Mouse (Mus musculus): Measurements from ENCODE around the gene Gm45234.
"Not testable (repeated sequence)": the region's sequence is repeated elsewhere in the genome, so short reads cannot be mapped to it uniquely, and the experiment has no call there.

Gm45234 gene

GRCm38 (mm10) chr6:124755831-124756595 is at the start of gene Gm45234, which contains the start of gene Atn1:
Gene Gm45234, minus strand, starts transcription at chr6:124756021.
Gene Atn1, minus strand, starts transcription at chr6:124756524.
- DNase-seq (ENCODE audit: low read depth, low spot score) = peak; percentile 59

- DNase-seq (ENCODE audit: low read depth, low spot score) = no peak
Observed at GRCm38 (mm10) chr6:124804341-124804740, 48.5 kb upstream of the Gm45234 start.

- not testable (repeated sequence) for DNase-seq (ENCODE audit: low read depth, low spot score)
Observed at GRCm38 (mm10) chr6:124803691-124804090, 47.9 kb upstream of the Gm45234 start.

GRCm38 (mm10) chr6:124803061-124803460 is 47.2 kb upstream of the Gm45234 start:
- DNase-seq (ENCODE audit: low read depth, low spot score) = no peak

GRCm38 (mm10) chr6:124802400-124802799 is 46.6 kb upstream of the Gm45234 start:
- not testable (repeated sequence) for DNase-seq (ENCODE audit: low read depth, low spot score)

GRCm38 (mm10) chr6:124796200-124796599 is 40.4 kb upstream of the Gm45234 start:
- no peak for DNase-seq (ENCODE audit: low read depth, low spot score)

GRCm38 (mm10) chr6:124795781-124796180 is 40.0 kb upstream of the Gm45234 start:
- no peak for DNase-seq (ENCODE audit: low read depth, low spot score)

- DNase-seq (ENCODE audit: low read depth, low spot score) = no peak
Observed at GRCm38 (mm10) chr6:124791911-124792310, 36.1 kb upstream of the Gm45234 start.

GRCm38 (mm10) chr6:124790121-124790520 is 34.3 kb upstream of the Gm45234 start:
- DNase-seq (ENCODE audit: low read depth, low spot score) = no peak

GRCm38 (mm10) chr6:124789519-124789918 is 33.7 kb upstream of the Gm45234 start:
- DNase-seq (ENCODE audit: low read depth, low spot score) = no peak

GRCm38 (mm10) chr6:124787722-124788121 is 31.9 kb upstream of the Gm45234 start:
- no peak for DNase-seq (ENCODE audit: low read depth, low spot score)

GRCm38 (mm10) chr6:124786756-124787420 is 31.1 kb upstream of the Gm45234 start:
- DNase-seq (ENCODE audit: low read depth, low spot score) = no peak

- DNase-seq (ENCODE audit: low read depth, low spot score) = peak; percentile 61
Observed at GRCm38 (mm10) chr6:124782436-124782835, 26.6 kb upstream of the Gm45234 start.

- no peak for DNase-seq (ENCODE audit: low read depth, low spot score)
Observed at GRCm38 (mm10) chr6:124780917-124781316, 25.1 kb upstream of the Gm45234 start.

- DNase-seq (ENCODE audit: low read depth, low spot score) = no peak
Observed at GRCm38 (mm10) chr6:124779984-124780416, 24.2 kb upstream of the Gm45234 start.

GRCm38 (mm10) chr6:124779222-124779983 is 23.6 kb upstream of the Gm45234 start, which contains the start of gene Lrrc23:
Gene Lrrc23, minus strand, starts transcription at chr6:124779727.
- DNase-seq (ENCODE audit: low read depth, low spot score) = peak; percentile 66

- DNase-seq (ENCODE audit: low read depth, low spot score) = no peak
Observed at GRCm38 (mm10) chr6:124770511-124770910, 14.7 kb upstream of the Gm45234 start.

GRCm38 (mm10) chr6:124770013-124770412 is 14.2 kb upstream of the Gm45234 start:
- DNase-seq (ENCODE audit: low read depth, low spot score) = no peak

GRCm38 (mm10) chr6:124769101-124769765 is 13.4 kb upstream of the Gm45234 start, which contains the start of gene Eno2:
Gene Eno2, minus strand, starts transcription at chr6:124769673.
- peak; percentile 26 for DNase-seq (ENCODE audit: low read depth, low spot score)

GRCm38 (mm10) chr6:124768704-124769044 is 12.9 kb upstream of the Gm45234 start:
- no peak for DNase-seq (ENCODE audit: low read depth, low spot score)

- no peak for DNase-seq (ENCODE audit: low read depth, low spot score)
Observed at GRCm38 (mm10) chr6:124767920-124768703, 12.3 kb upstream of the Gm45234 start.
